Mouse (Mus musculus): Measurements from ENCODE around the gene Sv2b.

The Sv2b gene

DNA sequence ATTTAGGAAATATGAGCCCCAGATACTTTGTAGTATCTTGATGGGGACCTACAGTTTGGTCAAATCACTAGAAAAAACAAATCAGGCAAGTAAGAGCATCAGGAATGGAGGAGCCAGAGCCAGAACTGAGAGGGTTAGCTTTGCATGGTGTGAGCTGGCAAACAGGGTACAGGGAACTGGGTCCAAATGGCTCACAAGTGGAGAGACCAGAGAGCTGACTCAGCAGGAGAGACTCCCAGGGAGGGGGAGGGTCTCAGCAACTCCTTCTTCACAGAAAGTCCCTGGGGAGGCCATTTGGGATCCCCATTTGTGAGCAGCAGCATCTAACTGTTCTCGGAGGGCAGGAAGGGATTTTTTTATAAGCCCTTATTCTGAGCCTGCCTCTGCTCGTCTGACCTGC, 18.5 kb downstream of the Sv2b start:
- no peak for DNase-seq

DNA sequence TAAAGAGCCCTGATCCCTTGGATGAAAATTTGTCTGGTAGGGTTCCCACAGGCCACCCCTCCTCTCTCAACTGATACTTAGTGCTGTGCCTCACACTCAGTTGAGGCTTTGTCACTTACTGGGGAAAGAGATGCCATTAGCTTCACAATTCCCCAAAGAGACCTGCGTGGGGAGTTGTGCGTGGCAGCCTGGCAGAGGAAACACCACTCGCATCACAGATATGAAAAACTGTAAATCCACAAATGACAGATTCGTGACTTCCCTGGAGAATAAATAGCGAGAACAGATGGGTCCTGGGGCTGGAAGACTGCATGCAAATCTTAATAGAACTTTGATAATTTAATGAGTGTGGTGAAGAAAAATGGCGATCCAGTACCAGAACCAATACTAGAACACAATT, 21.8 kb downstream of the Sv2b start:
- DNase-seq: no peak

DNA sequence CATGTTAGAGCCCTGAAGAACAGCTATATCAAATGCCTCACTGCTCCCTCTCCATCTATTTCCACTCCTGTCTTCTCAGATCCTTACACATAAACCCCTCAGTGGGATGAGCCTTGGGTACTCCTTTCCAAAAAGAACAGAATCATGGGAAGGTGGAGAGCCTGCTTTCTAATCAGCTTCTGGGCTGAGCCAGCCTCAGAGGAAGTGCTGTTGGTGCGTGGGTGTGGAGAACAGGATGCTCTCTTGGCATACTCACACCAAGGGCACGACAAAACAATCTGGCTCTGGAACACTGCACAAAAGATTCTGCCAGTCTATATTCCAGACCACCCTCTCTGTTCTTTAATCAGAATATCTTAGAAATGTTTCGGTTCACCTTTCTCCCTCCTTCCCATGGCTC, 26.1 kb downstream of the Sv2b start:
- DNase-seq: no peak

DNA sequence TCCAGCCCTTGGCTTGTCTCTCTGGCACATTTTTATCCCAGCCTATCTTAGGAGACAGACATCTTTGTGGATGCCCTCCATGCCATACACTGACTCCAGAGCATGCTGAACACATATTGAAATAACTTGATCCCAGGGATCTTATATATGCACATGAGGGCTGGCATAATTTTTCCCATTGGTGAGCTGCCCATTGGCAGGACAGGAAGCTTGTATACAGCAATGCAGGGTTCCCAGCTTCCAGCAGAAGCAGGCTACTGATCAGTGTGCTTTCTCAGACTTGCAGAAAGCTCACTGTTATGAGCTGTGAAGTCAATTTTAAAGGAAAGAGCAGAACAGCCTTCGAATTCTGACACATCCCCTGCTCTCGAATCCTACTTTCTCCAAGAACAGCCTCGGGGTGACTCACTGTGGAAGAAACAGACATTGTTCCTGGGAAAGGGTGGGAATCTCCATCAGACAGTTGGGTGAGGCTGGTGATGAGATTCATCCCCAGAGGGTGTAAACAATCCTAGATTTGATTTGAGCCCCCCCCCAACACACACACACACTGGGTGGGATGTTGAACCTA, 26.9 kb downstream of the Sv2b start:
- DNase-seq: no peak

DNA sequence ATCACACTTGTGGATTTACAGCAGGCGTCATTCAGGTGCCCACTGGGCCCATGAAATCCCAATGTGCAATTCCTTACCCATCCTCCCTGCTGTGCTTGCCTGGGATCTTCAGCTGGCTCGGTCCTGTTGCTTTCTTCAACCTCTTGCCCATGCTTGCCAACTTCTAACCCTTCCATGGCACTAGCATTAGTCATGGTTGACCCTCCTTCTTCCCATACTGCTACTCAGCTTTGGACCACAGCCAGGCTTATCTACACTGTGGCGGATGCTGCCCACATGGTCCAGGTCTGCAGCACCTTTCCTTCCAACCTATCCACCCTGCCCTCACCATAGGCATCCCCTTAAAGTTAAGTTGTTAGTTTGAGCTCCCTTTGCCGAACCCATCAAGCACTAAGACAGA, 28.0 kb downstream of the Sv2b start:
- DNase-seq: no peak

DNA sequence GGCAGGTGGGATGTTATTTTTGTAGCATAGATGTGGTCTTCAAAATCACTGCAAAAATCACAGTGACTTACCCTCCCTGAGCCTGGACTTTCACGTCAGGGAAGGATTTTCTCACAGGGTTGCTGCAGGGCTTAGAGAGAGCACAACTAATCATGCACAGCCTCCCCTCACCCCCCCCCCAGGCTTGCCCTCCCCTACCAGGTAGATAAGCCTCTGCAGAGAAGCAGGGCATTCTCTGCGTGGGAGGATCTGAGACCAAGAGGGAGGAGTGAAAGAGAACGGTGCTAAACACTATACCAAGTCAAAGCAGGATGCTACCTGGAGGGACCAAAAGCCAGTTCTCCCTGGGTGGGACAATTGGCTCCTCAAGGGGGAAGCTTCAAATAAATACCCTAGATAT, 31.2 kb downstream of the Sv2b start:
- DNase-seq: no peak

DNA sequence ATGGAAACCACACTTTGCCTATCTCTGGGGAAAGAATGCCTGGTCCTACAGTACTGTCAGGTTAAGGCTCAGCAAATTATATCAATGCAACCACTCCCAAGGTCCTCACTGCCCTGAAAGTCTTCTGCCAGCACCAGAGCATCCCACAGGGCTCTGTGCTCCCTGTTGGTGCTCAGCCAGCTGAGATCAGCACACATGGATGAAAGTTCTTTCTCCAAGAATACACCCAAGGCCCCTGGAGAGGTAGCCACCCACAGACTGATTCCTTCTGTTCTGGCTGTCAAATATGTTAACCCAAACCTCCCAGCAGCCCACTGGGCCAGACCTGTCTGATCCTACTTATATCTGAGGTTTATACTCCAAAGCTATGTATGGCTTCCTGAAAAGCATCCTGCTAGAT, 32.3 kb downstream of the Sv2b start:
- no peak for DNase-seq

DNA sequence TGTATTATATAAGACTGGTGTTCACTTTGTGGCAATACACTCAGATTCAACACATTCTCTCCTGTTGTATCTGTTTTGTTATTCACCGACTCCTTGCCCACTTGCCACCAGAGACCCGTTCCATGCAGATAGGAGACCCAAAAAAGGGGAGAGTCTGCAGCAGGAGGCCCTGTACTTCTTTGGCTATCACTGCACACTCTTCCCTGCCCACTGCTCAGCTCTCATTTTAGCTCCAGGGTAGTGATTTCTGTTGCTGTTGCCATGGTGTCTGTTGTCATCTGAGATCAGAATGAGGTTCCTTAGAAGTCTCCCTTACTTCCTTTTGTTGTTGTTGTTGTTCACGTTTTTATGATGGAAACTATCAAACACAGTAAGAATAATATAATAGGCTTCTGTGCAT, 34.5 kb downstream of the Sv2b start:
- no peak for DNase-seq

DNA sequence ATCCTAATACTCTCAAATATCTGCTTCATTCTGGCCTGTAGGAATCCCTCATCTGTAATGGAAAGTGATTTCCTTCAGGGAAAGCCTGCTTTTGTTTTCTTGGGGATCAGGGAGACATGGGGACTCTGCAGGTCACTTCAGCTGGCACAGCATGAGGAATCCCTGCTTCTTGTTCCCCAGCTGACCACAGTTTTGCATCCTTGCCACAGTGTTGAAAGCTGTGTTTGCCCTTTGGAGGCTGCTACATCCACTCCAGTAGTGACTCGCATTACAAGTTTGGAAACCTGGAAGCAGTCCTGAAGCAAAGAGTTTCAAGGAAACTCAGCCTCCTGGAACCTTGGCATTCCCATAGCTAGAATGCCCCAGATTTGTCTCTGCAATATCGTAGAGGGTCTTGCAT, 35.4 kb downstream of the Sv2b start:
- DNase-seq: no peak

DNA sequence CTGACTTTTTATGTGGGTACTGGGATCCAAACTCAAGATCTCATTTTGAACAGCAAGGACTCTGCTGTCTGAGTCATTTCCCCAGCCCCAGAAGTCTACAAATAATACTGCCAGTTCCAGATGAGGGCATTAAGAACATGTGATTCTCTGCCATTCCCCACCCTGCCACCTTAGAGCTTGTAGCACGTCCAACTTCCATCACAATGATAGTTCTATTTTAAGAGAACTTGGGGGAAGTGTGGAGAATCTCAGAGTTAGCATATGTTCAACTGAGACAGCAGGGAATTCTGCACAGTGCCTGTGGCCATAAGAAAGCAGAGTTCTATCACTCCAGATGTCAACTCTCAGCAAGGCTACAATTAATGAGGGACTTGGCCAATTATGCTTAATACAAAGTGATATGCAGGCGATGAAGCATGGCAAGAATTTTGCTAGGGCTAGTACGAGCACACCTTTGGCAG, 37.1 kb downstream of the Sv2b start:
- DNase-seq: no peak

DNA sequence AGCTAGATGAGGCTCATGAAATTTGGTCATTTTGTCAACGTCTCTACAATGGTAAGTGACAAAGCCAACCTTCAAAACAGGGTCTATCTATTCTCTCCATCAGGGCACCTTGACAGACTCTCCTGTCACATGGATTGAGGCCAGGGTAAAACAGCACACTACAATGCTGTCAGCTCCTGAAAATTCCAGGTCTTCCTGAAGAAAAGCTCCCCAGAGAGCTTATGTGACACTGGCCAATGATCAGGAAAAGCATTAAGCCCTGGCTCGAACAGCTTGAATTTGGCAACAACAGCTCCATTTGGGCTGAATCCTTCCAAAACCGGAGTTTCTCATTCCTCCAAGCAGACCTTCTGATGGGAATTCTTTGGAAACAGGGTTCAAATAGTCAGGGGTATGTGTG, 37.8 kb downstream of the Sv2b start:
- no peak for DNase-seq

DNA sequence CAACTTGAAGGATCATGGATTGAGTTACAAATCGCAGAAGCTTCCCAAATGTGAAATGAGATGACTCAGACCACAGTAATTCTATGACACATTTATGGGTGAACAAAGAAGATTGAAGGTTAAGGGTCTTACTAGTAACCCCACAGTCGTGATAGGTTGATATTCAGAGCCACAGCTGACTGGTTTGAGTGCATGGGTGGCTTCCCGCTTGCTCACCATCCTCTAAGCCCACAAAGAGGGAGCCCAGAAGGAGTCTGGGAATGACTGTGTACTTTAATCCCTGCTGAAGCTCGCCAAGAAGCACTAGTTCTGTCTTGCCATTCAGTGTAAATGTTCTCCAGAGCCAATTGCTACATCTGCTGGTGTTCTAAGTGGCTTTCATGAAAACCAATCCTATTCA, 41.8 kb downstream of the Sv2b start:
- no peak for DNase-seq

DNA sequence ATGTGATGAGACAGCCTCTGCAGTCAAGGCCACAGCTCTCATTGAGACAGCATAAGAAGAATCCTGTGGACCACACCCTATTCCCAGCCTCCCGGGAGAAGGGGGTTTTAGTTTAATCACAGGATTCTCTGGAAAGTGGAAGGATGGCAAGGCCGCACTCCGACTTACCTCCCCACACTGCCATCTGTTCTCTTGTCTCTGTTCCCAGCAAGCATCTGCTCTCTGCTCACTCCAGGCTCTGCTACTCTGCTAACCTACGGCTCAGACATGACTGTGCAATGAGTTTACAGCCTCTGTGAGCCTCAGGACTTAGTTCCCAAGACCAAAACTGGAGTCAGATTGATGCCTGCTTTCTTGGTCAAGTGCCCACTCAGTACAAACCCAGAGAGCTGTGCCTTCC, 43.8 kb downstream of the Sv2b start:
- no peak for DNase-seq

DNA sequence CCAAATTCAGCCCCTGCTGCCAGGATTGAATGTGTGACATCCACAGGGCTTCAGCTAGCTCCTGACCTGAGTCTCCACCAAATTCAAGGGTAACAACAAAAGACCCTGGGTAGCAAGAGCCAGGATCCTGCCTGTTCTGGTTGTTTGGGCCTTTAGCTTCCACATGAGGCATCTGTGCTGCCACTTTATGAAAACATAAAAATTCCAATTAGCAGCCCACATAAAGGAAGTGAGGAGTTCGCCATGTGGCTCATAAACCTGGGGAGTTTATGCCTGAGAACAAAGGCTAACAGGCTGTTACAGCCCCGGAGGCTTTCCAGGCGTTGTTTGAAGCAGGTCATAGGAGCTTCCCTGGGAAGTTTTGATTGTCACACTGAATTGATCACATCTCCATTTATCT, 49.1 kb downstream of the Sv2b start:
- no peak for DNase-seq

DNA sequence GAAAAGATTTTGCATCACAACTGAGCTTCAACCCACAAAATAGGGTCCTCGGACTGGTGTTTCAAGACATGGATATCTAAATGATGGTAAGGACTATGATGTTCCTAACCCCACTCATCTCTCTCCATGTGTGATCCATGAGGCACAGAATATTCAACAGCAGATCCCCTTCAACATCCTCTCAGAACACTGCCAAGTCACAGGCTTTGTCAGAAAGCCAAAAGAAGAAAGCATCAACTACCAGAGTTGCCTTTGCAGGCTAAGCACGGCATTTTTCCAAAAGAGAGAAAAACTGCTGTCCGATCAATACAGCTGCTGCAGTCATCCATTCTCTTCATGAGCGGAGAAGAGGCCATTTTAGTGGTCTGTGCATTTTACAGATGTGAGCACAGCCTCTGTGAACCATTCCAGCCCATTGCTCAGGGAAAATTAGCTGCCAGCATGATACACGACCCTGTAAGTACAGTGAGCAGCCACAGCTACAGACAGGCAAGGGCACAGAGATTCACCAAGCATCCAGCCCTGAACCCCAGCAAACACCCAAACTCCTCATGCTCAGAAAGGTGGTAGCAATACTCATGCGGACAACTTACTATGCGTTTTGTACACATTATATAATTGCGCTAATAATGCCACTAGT, 55.3 kb downstream of the Sv2b start:
- no peak for DNase-seq

DNA sequence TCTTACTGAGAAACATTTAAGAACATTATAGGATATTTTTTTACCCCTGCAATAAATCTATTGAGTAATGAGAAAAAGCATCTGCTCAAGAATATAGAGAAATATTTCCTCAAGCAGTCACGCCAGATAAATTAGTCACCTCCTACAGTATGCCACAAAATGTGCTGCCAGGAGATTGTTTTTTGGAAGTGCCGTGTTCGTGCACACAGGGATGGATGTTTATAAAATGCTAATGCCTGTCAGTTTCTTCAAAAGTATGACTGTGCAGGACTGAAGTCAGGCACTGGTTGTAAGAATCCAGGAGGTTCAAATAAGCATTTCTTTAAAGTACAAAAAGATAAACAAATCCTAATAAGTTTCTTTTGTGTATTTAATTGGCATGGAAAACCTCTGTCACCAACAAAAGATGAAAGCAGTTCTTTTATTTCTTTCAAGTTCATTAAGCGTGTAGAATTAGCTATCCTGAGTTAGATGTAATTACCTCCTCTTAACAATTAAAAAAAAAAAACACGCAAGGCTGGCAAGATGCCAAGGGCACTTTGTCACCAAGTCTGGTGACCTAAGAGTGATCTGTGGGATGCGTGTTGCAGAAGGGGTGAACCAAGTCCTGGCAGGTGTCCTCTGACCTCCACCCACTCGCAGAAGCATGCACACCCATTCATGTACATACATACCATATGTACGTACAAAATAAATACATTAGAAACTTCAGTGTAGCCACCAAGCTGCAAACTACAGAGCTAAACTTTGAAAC, 68.1 kb downstream of the Sv2b start:
- no peak for DNase-seq

DNA sequence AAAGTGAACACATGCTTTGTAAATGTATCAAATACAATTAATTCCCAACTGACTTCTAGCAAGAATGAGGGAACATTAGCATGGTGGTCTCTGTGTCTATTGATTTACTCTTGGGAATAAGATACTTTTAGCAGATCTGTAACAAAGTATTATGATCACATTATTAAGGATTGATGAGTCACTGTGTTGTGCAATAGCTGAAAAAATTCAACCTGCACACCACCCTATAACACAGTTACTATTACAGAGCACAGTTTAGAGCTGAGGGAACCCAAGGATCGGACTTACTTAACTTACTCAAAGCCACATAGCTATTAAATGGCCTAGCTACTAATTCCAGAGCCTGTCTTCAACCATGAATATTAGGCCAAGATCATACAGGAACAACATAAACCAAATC, 72.7 kb downstream of the Sv2b start:
- DNase-seq: no peak

DNA sequence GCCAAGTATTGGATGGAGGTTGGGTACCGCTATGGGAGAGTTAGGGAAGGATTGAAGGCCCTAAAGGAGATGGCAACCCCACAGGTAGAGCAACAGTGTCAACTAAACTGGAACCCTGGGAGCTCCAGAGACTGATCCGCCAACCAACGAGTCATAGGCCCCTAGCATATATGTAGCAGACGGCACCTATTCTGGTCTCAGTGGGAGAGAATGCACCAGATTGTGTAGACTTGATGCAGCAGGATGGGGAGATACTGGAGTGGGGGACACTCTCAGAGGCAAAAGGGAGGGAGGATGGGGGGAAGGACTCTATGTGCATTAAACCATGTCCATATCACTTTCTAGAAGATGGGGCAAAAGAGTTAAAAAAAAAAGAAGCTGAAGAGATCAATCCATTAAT, 84.9 kb downstream of the Sv2b start:
- DNase-seq: no peak

DNA sequence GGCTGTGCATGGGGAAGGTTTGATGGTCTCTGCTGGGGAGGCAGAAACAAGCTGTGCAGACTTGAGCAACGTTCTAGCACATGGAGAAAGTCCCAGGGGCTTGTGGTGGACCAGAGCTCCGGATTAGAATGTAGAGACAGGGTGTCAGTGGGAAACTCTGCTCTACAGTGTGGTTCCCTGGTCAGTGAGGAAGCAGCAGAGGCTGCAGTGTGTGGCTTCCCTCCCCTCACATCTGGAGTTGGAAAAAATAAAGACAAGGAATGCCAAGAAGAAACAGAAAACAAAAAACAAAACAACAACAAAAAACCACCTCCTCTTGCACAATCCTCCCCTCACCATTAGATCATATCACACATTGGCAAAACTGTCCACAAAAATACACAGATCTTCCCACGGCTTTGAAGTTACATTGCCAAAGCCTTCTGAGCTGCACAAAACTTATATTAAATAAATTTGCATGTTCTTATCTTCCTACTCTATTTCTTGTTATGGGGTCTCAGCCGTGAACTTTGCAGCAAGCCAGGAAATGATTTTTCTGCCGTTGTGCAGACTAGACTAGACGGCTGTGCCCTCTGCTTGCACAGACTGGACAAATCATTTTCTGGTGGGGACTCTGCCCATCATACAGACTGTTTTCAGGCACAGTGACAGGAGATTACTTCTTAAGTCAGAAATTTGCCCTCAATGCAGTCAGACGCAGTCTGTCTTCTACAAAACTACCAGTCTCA, 86.2 kb downstream of the Sv2b start:
- DNase-seq: no peak

DNA sequence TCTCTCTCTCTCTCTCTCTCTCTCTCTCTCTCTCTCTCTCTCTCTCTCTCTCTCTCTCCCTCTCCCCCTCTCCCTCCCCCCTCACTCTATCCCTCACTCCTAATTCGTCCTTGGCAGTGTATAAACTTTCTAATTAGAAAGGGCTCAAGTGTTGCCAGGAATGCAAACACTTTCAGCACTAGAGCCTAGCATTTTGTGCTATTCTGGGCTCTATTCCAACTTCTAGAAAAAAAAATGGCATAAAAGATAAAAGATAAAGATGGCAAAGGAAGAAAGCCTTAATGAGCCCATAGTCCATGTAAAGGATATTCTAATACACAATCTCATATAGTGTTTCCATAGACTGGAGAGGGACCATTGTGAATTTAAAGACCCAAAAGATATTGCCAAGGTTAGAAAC, 88.3 kb downstream of the Sv2b start:
- DNase-seq: no peak

DNA sequence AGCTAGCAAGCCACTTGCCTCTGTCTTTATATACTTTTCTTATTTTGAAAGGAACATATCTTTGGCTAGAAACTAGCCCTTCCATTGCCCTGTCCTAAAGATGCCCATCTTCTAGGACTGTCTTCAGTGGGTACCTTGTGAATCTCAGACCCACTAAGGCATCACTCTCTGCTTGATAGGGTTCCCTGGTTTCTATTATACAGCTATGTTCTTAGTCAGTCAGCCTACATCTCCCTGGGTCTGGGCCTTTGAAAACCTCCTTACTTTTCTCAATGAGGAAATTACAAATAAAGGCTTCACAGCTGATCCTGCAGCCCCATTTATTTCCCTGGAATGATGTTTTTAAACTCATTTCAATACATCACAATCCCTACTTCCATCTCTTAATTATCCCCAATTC, 88.8 kb downstream of the Sv2b start:
- DNase-seq: no peak

DNA sequence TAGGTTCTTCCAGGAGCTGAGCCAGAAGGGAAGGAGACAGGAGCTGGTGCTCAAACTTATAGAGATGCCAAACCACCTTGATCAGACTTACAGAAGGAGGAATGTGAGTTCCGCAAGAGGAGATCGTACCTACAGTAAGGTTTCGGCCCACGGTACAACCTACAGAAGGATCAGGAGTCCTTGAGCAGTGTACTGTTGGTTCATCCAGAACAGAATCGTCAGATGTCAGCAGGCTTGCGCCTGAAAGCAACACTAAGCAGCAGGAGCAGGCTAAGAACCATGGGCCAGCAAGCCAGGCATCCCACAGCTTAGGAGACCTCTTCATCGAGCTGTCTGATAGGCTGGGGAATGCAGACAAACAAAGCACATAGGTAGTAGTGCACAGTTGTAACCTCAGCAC, 92.9 kb downstream of the Sv2b start:
- DNase-seq: no peak

DNA sequence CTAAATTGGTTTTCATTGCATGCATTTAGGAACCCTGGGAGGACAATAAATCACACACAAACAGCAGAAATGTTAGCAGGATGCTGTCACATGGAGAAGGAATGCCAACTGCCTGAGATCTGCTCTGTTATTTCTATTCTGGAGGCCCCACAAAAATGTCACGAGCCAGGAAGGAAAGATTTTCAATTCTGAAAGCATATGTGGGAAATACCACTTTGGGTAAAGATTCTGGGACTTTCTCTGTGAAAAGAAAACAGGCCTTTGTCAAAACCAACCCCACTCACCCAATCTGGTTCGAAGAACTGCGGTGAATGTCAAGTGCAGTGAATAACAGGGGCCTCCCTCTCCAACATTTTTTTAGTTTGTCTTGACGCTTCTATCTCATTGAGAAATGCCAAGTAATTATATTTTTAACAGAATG, 99.8 kb downstream of the Sv2b start:
- DNase-seq: no peak

All from kidney, postnatal 10 days (tissue).